Mouse (Mus musculus) megakaryocyte, embryonic 14.5 days (primary cell): ENCODE results near the gene Acbd6.

Experiments used
- FLI1 ChIP-seq: IDR thresholded peaks from 2 replicates; pipeline ENCODE4 v1.6.1; 2012; ENCODE audit warnings: low read length, inconsistent platforms, mixed read lengths
- GATA1 ChIP-seq: IDR thresholded peaks from 3 replicates; pipeline ENCODE4 v1.6.1; 2012; ENCODE audit warnings: mixed read lengths, low read length, inconsistent platforms, borderline replicate concordance

- TF ChIP-seq GATA1 (no peak), FLI1 (no peak)
These were observed 180.0 kb downstream of the Acbd6 start for GRCm38 (mm10) chr1:155737809-155738383.
